Mouse (Mus musculus): ENCODE measurements around the gene Gclm. TPM values are rescaled to one million over a fixed set of nuclear protein-coding genes. Genes with fewer than 3 reads are reported as not detected.

Gclm gene
- polyA plus RNA-seq, 1 experiment from 2014 or later, result 42.5 TPM

GRCm38 (mm10) chr3:122293223-122293953, 48.0 kb downstream of the Gclm start:
- Histone ChIP-seq H3K4me1 (ENCODE audit: control insufficient read depth, insufficient read depth, low read length) (peaks cover 29% of the 10 kb centered on the region), H3K4me3 (replicated peaks; ENCODE audit: low read depth, low read length) (peak overlapping the region; percentile 82), H3K27me3 (ENCODE audit: control insufficient read depth, insufficient read depth, low read length) (no peaks in the 10 kb centered on the region), H3K4me2 (ENCODE audit: low read length) (peak overlapping the region; percentile 80), H3K36me3 (ENCODE audit: control insufficient read depth, insufficient read depth, low read length) (no peaks in the 10 kb centered on the region), H3K9me3 (ENCODE audit: control insufficient read depth, low read length) (no peaks in the 10 kb centered on the region), H3K27ac (replicated peaks; ENCODE audit: low read depth, low read length) (peak overlapping the region; percentile 100), H3K9ac (replicated peaks; ENCODE audit: low read length) (peak overlapping the region; percentile 97)
- WGBS, result under 1% methylated on average over 105 of the region's 105 CpGs
- no peak for DNase-seq
- peak; percentile 65 for ATAC-seq (ENCODE audit: low FRiP score, low TSS enrichment)

DNA sequence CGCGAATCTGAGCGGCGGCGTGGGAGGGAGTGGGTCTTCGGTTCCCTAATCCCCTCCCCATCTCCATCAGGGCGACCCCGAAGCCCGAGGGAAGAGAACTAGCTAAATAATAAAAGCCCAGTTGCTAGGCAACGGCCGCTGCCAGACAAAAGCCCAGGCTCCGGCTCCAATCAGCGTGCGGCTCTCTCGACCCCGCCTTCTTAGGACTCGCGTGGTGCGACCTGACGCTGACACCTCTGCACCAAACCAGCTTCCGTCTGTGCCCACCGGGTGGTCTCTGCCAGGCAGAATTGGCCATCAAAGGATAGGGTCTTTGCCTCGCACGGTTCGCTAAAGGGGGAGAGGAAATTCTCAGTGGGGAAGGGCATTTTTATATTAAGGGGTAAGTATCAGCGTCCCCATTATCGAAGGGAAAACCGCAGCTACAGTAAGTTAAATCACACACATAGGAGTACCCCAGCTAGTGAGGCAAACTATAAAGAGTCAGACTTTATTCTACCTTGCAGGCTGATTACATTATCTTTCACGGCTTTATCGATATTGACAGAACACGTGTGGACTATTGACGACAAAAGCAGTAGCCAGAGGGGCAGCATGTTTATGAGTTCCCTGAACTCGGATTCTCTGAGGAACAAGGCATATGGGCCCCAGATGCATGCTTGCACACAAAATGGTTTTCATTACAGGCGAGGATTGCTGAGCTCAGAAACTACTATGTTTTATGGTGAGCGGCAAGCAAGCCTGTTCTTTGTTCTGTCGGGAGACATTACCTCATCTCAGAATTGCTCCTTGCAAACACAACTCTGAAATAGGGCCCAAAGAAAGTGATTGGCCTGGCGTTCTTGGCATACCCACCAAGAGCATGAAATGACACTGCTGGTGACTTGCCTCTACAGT, 48.8 kb downstream of the Gclm start, which contains the start of gene Bcar3:
Bcar3 (plus strand) TSS at position 183 of the 897 bp plus-strand sequence.
- H3K27ac ChIP-seq (replicated peaks; ENCODE audit: low read depth, low read length), result peak within 1 kb of the TSS; percentile 100
- H3K27me3 ChIP-seq (ENCODE audit: control insufficient read depth, insufficient read depth, low read length), result no peaks in the 10 kb centered on the region
- peak within 1 kb of the TSS; percentile 80 for H3K4me2 ChIP-seq (ENCODE audit: low read length)
- 2% methylated on average over 37 of the region's 37 CpGs for WGBS
- no peaks in the 10 kb centered on the region for H3K36me3 ChIP-seq (ENCODE audit: control insufficient read depth, insufficient read depth, low read length)
- peaks cover 29% of the 10 kb centered on the region for H3K4me1 ChIP-seq (ENCODE audit: control insufficient read depth, insufficient read depth, low read length)
- H3K9ac ChIP-seq (replicated peaks; ENCODE audit: low read length), result peak within 1 kb of the TSS; percentile 97
- peak within 1 kb of the TSS; percentile 82 for H3K4me3 ChIP-seq (replicated peaks; ENCODE audit: low read depth, low read length)
- no peaks in the 10 kb centered on the region for H3K9me3 ChIP-seq (ENCODE audit: control insufficient read depth, low read length)
- ATAC-seq (ENCODE audit: low FRiP score, low TSS enrichment), result peak; percentile 90
- DNase-seq, result peak; percentile 99

DNA sequence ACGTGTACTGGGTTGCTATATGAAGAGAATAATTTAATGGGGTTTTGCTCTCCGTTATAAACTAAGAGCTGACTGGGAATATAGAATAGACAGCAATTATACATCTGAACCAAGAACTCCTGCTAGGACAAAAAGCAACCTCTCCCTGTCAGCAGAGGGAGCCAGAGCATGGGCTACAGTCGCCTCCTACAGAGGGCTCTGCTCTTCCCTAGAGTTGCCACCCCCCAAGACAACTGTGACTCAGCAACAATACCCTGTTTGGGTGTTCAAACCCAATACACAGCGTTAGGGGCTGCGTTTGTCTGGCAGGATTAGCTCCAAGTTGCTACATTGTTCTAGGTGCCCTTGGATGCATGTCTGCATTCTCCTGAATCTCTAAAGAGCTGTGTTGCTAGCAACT, 50.2 kb downstream of the Gclm start:
- peak; percentile 80 for DNase-seq
- Histone ChIP-seq H3K4me3 (replicated peaks; ENCODE audit: low read depth, low read length) (no peak overlapping the region), H3K4me1 (ENCODE audit: control insufficient read depth, insufficient read depth, low read length) (peaks cover 29% of the 10 kb centered on the region), H3K9me3 (ENCODE audit: control insufficient read depth, low read length) (no peaks in the 10 kb centered on the region), H3K4me2 (ENCODE audit: low read length) (0 out of 2 replicates have a peak overlapping the region, but pooled peaks have one; percentile 4), H3K9ac (replicated peaks; ENCODE audit: low read length) (no peak overlapping the region), H3K27ac (replicated peaks; ENCODE audit: low read depth, low read length) (peak overlapping the region; percentile 100), H3K36me3 (ENCODE audit: control insufficient read depth, insufficient read depth, low read length) (no peaks in the 10 kb centered on the region), H3K27me3 (ENCODE audit: control insufficient read depth, insufficient read depth, low read length) (no peaks in the 10 kb centered on the region)
- ATAC-seq (ENCODE audit: low FRiP score, low TSS enrichment), result no peak
- WGBS, result 8% methylated on average over 5 of the region's 5 CpGs

DNA sequence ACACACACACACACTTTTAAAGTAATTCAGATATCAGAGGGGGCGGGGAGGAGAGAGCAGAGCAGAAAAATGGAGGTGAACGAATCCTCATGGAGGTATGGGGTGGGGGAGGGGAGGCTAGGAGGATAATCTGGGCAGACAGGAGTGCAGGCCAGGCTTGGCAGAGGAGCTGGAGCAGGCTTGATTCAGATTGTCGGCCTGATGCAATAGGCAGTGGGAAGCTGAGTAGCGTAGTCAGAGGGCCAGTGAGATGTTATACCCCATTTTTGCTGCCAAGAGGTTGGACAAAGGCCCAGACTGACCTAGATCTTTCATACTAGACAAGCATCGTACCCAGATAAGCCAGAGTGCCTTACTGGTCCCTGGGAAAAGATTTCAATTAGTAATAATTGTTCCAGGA, 51.6 kb downstream of the Gclm start:
- no peaks in the 10 kb centered on the region for H3K27me3 ChIP-seq (ENCODE audit: control insufficient read depth, insufficient read depth, low read length)
- DNase-seq (peak; percentile 32), ATAC-seq (ENCODE audit: low FRiP score, low TSS enrichment) (no peak)
- WGBS, result 51% methylated on average over 5 of the region's 5 CpGs
- H3K36me3 ChIP-seq (ENCODE audit: control insufficient read depth, insufficient read depth, low read length), result no peaks in the 10 kb centered on the region
- H3K4me3 ChIP-seq (replicated peaks; ENCODE audit: low read depth, low read length), result no peak overlapping the region
- H3K9ac ChIP-seq (replicated peaks; ENCODE audit: low read length), result no peak overlapping the region
- H3K9me3 ChIP-seq (ENCODE audit: control insufficient read depth, low read length), result no peaks in the 10 kb centered on the region
- peaks cover 20% of the 10 kb centered on the region for H3K4me1 ChIP-seq (ENCODE audit: control insufficient read depth, insufficient read depth, low read length)
- H3K4me2 ChIP-seq (ENCODE audit: low read length), result no peak overlapping the region
- no peak overlapping the region for H3K27ac ChIP-seq (replicated peaks; ENCODE audit: low read depth, low read length)

DNA sequence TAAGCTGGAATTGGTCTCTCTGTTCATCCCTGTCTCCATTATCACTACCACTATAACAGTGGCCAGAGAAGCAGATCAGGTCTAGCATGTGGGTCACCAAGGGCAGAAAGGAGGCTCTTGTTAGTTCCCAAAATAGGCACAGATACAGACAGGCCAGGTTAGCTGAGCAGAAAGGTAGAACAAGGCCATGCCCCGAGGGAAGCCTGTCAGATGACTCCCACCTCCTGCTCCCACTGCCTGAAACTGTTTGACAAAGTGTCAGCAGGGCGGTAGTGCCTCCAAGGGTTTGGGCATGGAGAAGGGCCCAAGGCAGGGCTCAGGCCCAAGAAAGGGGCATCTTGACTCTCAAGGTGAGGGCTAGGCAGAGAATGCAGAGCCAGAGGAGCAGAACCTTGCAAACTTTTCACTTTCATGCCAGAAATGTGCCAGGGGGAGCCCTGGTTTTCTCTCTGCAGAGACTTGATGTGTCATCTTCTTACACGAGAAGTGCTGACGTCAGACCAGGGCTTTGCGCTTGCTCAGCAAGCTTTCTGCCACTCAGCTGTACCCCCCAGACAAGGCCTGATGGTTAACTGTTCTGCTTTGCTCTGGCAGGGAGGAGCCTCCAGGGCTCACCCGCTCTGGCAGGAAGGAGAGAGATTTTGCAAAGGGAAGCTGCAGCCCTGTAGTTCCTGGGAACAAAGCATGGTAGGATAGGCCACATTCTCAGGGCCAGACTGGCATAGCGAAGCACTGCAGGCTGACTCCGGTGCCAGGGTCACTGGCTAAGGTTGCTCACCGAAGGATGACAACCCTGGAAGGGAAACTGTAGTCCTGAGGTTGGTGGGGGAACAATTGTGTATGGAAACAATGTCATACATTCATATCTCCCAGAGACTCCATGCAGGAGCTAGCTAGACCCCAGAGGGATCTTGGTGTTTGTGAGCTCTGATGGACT, 55.9 kb downstream of the Gclm start:
- H3K27me3 ChIP-seq (ENCODE audit: control insufficient read depth, insufficient read depth, low read length), result no peaks in the 10 kb centered on the region
- no peaks in the 10 kb centered on the region for H3K9me3 ChIP-seq (ENCODE audit: control insufficient read depth, low read length)
- DNase-seq, result peak; percentile 42
- no peak overlapping the region for H3K4me3 ChIP-seq (replicated peaks; ENCODE audit: low read depth, low read length)
- no peaks in the 10 kb centered on the region for H3K36me3 ChIP-seq (ENCODE audit: control insufficient read depth, insufficient read depth, low read length)
- no peak for ATAC-seq (ENCODE audit: low FRiP score, low TSS enrichment)
- H3K27ac ChIP-seq (replicated peaks; ENCODE audit: low read depth, low read length), result no peak overlapping the region
- H3K4me1 ChIP-seq (ENCODE audit: control insufficient read depth, insufficient read depth, low read length), result no peaks in the 10 kb centered on the region
- no peak overlapping the region for H3K9ac ChIP-seq (replicated peaks; ENCODE audit: low read length)
- 69% methylated on average over 9 of the region's 9 CpGs for WGBS
- H3K4me2 ChIP-seq (ENCODE audit: low read length), result no peak overlapping the region

GRCm38 (mm10) chr3:122304560-122304959, 59.2 kb downstream of the Gclm start:
- 77% methylated on average over 4 of the region's 4 CpGs for WGBS
- Histone ChIP-seq H3K9ac (replicated peaks; ENCODE audit: low read length) (no peak overlapping the region), H3K27me3 (ENCODE audit: control insufficient read depth, insufficient read depth, low read length) (no peaks in the 10 kb centered on the region), H3K27ac (replicated peaks; ENCODE audit: low read depth, low read length) (no peak overlapping the region), H3K9me3 (ENCODE audit: control insufficient read depth, low read length) (no peaks in the 10 kb centered on the region), H3K36me3 (ENCODE audit: control insufficient read depth, insufficient read depth, low read length) (no peaks in the 10 kb centered on the region), H3K4me2 (ENCODE audit: low read length) (no peak overlapping the region), H3K4me3 (replicated peaks; ENCODE audit: low read depth, low read length) (no peak overlapping the region), H3K4me1 (ENCODE audit: control insufficient read depth, insufficient read depth, low read length) (no peaks in the 10 kb centered on the region)
- no peak for DNase-seq
- ATAC-seq (ENCODE audit: low FRiP score, low TSS enrichment), result no peak

DNA sequence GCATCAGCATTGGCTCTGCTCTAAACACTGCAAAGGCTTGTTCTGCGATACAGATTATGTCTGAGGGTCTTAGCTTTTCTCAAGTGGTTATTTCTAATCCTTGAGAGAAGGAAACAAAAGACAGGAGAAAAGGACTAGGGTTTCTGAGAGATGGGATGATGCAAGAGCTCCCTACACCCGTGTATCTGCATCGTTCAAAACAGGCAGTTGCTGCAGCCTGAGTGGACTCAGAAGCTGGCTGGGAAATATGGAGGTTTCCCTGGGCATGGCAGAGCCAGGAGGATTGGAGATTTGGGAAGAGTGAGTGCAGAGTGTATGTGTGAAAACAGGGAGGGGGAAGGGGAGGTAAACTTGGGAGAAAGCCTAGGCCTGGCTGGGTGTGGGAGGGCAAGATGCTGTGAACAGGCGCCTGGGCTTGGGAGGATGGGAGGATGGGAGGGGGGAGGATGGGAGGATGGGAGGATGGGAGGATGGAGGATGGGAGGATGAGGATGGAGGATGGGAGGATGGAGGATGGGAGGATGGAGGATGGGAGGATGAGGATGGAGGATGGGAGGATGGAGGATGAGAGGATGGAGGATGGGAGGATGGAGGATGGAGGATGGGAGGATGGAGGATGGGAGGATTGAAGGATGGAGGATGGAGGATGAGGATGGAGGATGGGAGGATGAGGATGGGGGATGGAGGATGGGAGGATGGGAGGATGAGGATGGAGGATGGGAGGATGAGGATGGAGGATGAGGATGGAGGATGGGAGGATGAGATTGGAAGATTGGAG, 62.7 kb downstream of the Gclm start:
- ATAC-seq (ENCODE audit: low FRiP score, low TSS enrichment), result no peak
- H3K36me3 ChIP-seq (ENCODE audit: control insufficient read depth, insufficient read depth, low read length), result no peaks in the 10 kb centered on the region
- no peaks in the 10 kb centered on the region for H3K4me1 ChIP-seq (ENCODE audit: control insufficient read depth, insufficient read depth, low read length)
- no peak overlapping the region for H3K4me2 ChIP-seq (ENCODE audit: low read length)
- no peak overlapping the region for H3K9ac ChIP-seq (replicated peaks; ENCODE audit: low read length)
- no peak for DNase-seq
- 59% methylated on average over 4 of the region's 4 CpGs for WGBS
- no peaks in the 10 kb centered on the region for H3K27me3 ChIP-seq (ENCODE audit: control insufficient read depth, insufficient read depth, low read length)
- H3K9me3 ChIP-seq (ENCODE audit: control insufficient read depth, low read length), result no peaks in the 10 kb centered on the region
- no peak overlapping the region for H3K4me3 ChIP-seq (replicated peaks; ENCODE audit: low read depth, low read length)
- no peak overlapping the region for H3K27ac ChIP-seq (replicated peaks; ENCODE audit: low read depth, low read length)

Data from midbrain, embryonic 14.5 days (tissue).